Mouse (Mus musculus) stomach, embryonic 16.5 days (tissue): ENCODE results near the gene Dhx40. TPM values are rescaled to one million over a fixed set of nuclear protein-coding genes. Genes with fewer than 3 reads are reported as not detected.
"Not testable (repeated sequence)": the region's sequence is repeated elsewhere in the genome, so short reads cannot be mapped to it uniquely, and the experiment has no call there.

Experiments used
- ATAC-seq: fragments of 200-750 bp; cut with Nextera tagmentation; 2 replicates; pipeline ENCODE4 v1.8.0; 2017; ENCODE audit warnings: moderate number of reproducible peaks, moderate TSS enrichment; ENCODE audit not compliant: insufficient read depth, low FRiP score
- H3K27ac ChIP-seq: fragments of 300-500 bp; sonication (generic); 2 replicates; pipeline ENCODE4 v1.5.1; 2014; ENCODE audit warnings: low read length
- H3K27me3 ChIP-seq: fragments of 300-500 bp; sonication (generic); 2 replicates; pipeline ENCODE4 v1.6.1; 2014; ENCODE audit warnings: low read length, control low read depth, mixed read lengths; ENCODE audit not compliant: control insufficient read depth, insufficient read depth
- H3K36me3 ChIP-seq: fragments of 300-500 bp; sonication (generic); 2 replicates; pipeline ENCODE4 v1.6.1; 2014; ENCODE audit warnings: low read length; ENCODE audit not compliant: control insufficient read depth, insufficient read depth
- H3K4me1 ChIP-seq: fragments of 300-500 bp; sonication (generic); 2 replicates; pipeline ENCODE4 v1.6.1; 2014; ENCODE audit warnings: low read length, control low read depth, mixed read lengths; ENCODE audit not compliant: control insufficient read depth, insufficient read depth
- H3K4me2 ChIP-seq: fragments of 300-500 bp; sonication (generic); 2 replicates; pipeline ENCODE4 v1.6.1; 2014; ENCODE audit warnings: low read depth, low read length, mixed read lengths
- H3K4me3 ChIP-seq: fragments of 300-500 bp; sonication (generic); replicated peaks from 2 replicates; pipeline ENCODE4 v1.5.1; 2014; ENCODE audit warnings: mild to moderate bottlenecking, low read length
- H3K9ac ChIP-seq: fragments of 300-500 bp; sonication (generic); 2 replicates; pipeline ENCODE4 v1.6.1; 2014; ENCODE audit warnings: low read length
- H3K9me3 ChIP-seq: fragments of 300-500 bp; sonication (generic); replicated peaks from 2 replicates; pipeline ENCODE4 v1.6.1; 2016; ENCODE audit warnings: low read length, control low read depth; ENCODE audit not compliant: control insufficient read depth
- WGBS: fragments of 180-500 bp; shearing (Covaris S2); extraction: QIAGEN DNeasy Blood & Tissue Kit; methylation state at CpG from one replicate; pipeline ENCODE4 v1.1.7; 2014; 5-methylcytosine and 5-hydroxymethylcytosine counted together
- polyA plus RNA-seq: library from polyadenylated mRNA; unstranded; fragments of >200 nt; fragmentation: Nextera tagmentation; extraction: Ambion mirVana; gene quantifications from 2 replicates; pipeline ENCODE4 v1.2.1, GENCODE M21; 2015

Dhx40 gene
- polyA plus RNA-seq, 1 experiment from 2014 or later: 17.7 TPM

DNA sequence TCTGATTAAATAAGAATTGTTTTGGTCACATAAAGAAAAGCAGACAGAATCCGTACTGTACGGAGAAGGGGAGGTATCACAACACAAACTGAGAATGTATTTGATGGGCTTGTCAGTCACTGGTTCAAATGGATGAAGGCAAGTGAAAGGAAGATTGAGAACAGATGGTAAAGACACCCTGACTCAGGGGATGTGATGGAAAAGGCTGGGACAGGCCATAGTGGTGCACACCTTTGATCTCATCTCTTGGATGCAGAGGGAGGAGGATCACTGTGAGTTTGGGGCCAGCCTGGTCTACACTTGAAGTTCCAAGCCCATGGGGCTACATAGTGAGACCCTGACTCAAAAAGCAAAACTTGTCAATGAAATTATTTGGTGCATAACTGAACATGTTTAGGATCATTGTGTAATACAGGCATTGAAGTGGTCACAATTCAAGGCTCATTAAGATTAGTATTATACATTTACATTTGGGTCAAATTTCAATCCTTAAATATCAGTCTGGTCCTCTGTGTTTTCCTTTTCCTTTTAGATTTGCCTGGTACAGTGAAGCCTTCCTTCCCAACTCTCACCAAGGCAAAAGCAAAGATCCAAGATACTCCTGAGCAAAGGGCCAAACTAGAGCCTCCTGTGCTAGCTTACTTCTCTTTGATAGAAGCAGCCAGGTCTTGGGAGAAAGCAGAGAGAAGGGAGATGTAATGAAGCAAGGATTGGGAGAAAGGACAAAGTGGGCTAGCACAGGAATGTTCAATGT is 3.2 kb upstream of the Dhx40 start:
- Histone ChIP-seq H3K9ac (no peak overlapping the region), H3K4me1 (peaks cover 2% of the 10 kb centered on the region; the same call in 1 of the 2 replicates), H3K9me3 (no peaks in the 10 kb centered on the region), H3K4me2 (no peak overlapping the region), H3K27ac (no peak overlapping the region), H3K27me3 (no peaks in the 10 kb centered on the region), H3K36me3 (no peaks in the 10 kb centered on the region), H3K4me3 (no peak overlapping the region)
- 91% methylated on average over 2 of the region's 2 CpGs for WGBS
- no peak for ATAC-seq

DNA sequence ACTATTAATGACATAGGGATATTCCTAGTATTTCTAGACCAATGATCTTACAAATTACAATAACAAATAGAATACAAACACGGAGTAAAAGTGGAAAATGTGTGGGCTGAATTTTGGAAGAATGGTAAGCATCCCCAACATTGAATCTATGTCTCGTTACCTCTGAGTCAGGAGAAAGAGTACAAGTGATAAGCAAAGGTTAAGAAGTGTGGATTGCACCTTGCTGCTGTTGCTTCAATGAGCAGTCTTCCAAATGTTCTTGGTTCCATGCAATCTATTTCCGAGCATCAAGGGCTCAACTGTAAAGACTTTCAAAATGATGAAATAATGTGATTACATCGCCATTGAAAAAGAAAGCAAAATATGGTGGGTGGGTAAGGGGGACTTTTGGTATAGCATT is 2.3 kb upstream of the Dhx40 start:
- no peak overlapping the region for H3K4me3 ChIP-seq
- H3K4me1 ChIP-seq: peaks cover 2% of the 10 kb centered on the region; the same call in 1 of the 2 replicates
- H3K36me3 ChIP-seq: no peaks in the 10 kb centered on the region
- no peaks in the 10 kb centered on the region for H3K27me3 ChIP-seq
- no peak overlapping the region for H3K27ac ChIP-seq
- no peak overlapping the region for H3K9ac ChIP-seq
- ATAC-seq: no peak
- 67% methylated on average over 4 of the region's 4 CpGs for WGBS
- H3K4me2 ChIP-seq: no peak overlapping the region
- H3K9me3 ChIP-seq: no peaks in the 10 kb centered on the region

DNA sequence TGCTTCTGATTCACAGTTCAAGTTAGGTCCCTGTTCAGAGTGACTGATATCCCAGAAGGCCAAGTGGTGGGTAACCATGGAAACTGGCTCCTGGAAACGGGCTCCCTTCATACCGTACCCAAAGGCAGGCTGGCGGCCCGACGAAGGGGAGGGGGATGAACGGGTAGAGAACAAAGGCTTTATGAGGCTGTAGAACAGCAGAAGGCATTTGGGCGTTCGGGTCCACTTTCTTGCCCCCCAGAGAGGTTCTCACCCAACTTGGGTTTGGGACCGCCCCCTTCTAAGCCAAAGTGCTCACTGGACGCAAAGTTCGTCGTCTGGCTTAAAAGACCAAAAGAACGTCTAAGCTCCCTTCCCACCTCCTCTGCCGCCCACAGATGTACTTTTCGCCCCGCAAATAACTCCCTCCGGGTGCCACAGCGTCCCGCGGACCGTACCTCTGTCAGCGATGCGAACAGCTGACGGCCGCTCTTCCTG is 507 bp downstream of the Dhx40 start:
- Histone ChIP-seq H3K9ac (peak overlapping the region; percentile 85), H3K36me3 (0 out of 2 replicates have a peak, but pooled peaks cover 6% of the 10 kb centered on the region), H3K27me3 (no peaks in the 10 kb centered on the region), H3K4me3 (peak overlapping the region; percentile 100), H3K4me2 (peak overlapping the region; percentile 69), H3K4me1 (peaks cover 2% of the 10 kb centered on the region; the same call in 1 of the 2 replicates), H3K27ac (peak overlapping the region; percentile 73), H3K9me3 (no peaks in the 10 kb centered on the region)
- WGBS: under 1% methylated on average over 25 of the region's 25 CpGs
- ATAC-seq: peak; percentile 57; the same call in 1 of the 2 replicates

DNA sequence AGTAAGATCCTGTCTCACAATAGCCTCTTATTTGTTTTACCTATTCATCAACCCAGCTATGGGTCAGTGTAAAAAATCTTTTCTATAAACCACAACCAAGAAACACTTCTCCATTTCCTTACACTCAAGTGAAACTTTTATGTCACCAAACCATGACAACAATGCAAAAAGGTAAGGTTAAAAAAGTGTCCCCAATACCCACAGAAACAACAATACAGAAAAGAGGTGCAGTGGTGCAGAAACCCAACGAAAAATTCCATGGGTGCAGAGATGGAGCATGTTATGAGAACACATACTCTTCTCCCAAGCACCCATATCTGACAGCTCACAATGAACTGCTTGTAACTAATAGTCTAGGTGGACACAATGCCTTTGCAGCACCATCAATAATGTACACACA is 13.4 kb downstream of the Dhx40 start:
- H3K9ac ChIP-seq: no peak overlapping the region
- H3K27ac ChIP-seq: no peak overlapping the region
- H3K27me3 ChIP-seq: no peaks in the 10 kb centered on the region
- no peaks in the 10 kb centered on the region for H3K9me3 ChIP-seq
- no peak overlapping the region for H3K4me3 ChIP-seq
- peaks cover 5% of the 10 kb centered on the region for H3K36me3 ChIP-seq
- H3K4me1 ChIP-seq: no peaks in the 10 kb centered on the region
- 77% methylated on average over 1 of the region's 1 CpGs for WGBS
- ATAC-seq: no peak
- H3K4me2 ChIP-seq: no peak overlapping the region

DNA sequence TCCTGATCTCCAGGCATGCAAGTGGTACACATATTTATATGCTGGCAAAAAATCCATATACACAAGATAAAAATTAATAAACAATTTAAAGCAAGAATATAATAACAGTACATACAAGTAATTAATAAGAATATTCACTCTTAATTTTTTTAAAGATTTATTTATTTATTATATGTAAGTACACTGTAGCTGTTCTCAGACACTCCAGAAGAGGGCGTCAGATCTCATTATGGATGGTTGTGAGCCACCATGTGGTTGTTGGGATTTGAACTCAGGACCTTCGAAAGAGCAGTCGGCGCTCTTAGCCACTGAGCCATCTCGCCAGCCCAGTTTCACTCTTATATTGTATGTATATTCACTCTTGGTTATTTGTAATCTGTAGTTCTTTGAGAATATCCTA is 20.1 kb downstream of the Dhx40 start:
- not testable (repeated sequence) for H3K9me3 ChIP-seq, H3K4me3 ChIP-seq, ATAC-seq, H3K4me1 ChIP-seq, H3K4me2 ChIP-seq, H3K36me3 ChIP-seq, H3K9ac ChIP-seq, H3K27me3 ChIP-seq, H3K27ac ChIP-seq
- WGBS: 95% methylated on average over 5 of the region's 5 CpGs

DNA sequence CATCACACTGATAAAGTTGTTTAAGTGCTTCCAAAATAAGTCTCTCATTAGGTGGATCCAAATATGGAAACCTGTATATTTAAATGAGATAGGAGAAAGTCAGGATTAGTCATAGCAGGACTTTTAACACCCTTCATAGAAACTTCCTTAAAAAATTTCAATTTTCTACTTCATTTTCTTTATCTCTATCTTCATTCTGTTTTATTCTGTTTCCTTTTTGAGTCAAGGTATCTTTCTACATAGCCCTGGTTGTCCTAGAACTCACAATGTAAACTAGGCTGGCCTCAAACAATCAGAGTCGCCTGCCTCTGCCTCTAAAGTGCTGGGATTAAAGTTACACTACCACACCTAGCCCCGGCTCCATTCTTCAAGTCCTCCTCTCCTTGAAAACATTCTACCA is 21.8 kb downstream of the Dhx40 start:
- ATAC-seq: no peak
- H3K9ac ChIP-seq: no peak overlapping the region
- H3K4me2 ChIP-seq: no peak overlapping the region
- 86% methylated on average over 2 of the region's 2 CpGs for WGBS
- H3K4me3 ChIP-seq: no peak overlapping the region
- H3K36me3 ChIP-seq: peaks cover 4% of the 10 kb centered on the region; the same call in 1 of the 2 replicates
- H3K4me1 ChIP-seq: no peaks in the 10 kb centered on the region
- no peak overlapping the region for H3K27ac ChIP-seq
- H3K27me3 ChIP-seq: no peaks in the 10 kb centered on the region
- H3K9me3 ChIP-seq: no peaks in the 10 kb centered on the region

DNA sequence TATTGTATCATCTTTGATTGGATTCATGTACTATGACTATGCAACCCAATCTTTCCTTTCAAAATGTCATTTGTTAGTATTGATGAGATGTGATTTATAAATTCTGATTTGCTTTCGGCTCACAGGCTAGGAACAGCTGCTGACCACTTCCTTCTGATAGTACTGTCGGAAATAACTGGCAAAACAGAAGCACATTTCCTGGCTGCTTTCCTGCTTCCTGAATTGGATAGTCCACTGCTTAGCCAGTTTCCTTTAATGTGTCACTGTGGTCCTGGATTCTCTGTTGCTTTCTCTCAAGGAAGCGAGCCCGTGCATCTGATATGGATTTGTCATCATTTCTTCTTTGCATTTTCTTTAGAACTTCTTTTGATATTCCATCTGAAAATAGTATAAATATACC is 37.7 kb downstream of the Dhx40 start:
- Histone ChIP-seq H3K4me1 (no peaks in the 10 kb centered on the region), H3K27ac (no peak overlapping the region), H3K4me3 (no peak overlapping the region), H3K36me3 (0 out of 2 replicates have a peak, but pooled peaks cover 4% of the 10 kb centered on the region), H3K9me3 (no peaks in the 10 kb centered on the region), H3K9ac (no peak overlapping the region), H3K27me3 (no peaks in the 10 kb centered on the region), H3K4me2 (no peak overlapping the region)
- WGBS: 84% methylated on average over 4 of the region's 4 CpGs
- no peak for ATAC-seq

DNA sequence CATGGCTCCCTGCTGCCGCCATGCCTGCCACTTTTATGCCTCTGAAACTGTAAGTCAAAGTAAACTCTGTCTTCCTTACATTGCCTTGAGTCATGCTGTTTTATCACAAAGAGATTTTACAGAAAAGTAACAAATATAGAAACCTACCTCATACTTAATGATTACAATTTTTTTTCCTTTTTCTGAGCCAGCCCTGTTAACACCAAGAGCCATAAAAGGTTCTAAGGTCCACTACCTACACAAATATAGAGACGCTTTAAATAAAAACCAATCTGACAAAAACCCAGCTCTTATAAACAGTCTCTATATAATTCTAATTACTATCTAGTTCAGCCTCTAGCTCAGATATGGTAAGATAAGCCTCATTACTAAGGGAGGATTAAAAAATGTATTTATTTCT is 43.0 kb downstream of the Dhx40 start:
- 82% methylated on average over 2 of the region's 2 CpGs for WGBS

DNA sequence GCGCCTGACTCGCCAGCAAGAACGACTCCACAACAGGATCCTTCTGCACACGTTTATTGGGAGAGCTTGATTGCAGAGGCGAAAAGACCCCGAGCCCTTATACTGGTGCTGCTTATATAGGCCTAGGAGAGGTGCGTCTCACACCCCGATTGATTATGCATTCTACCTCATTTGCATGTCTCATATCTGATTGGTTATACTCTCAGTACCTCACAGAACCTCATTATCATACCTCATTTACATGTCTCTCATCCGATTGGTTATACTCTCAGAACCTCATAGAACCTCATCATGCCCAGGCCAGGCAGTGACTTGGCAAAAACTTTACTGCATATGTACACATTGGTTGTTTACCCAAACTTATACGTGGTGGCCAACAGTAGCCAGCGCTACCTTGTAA is 44.4 kb downstream of the Dhx40 start:
- H3K9me3 ChIP-seq, H3K27me3 ChIP-seq, H3K4me1 ChIP-seq, H3K4me3 ChIP-seq, H3K4me2 ChIP-seq, ATAC-seq, H3K27ac ChIP-seq, H3K36me3 ChIP-seq, H3K9ac ChIP-seq: not testable (repeated sequence)
- WGBS: 94% methylated on average over 11 of the region's 11 CpGs

More for the DNA sequence above, 43.0 kb downstream of the Dhx40 start:
- H3K9ac ChIP-seq: no peak overlapping the region
- H3K27ac ChIP-seq: no peak overlapping the region
- H3K4me3 ChIP-seq: no peak overlapping the region
- H3K27me3 ChIP-seq: no peaks in the 10 kb centered on the region
- H3K4me1 ChIP-seq: no peaks in the 10 kb centered on the region
- no peak for ATAC-seq
- H3K9me3 ChIP-seq: no peaks in the 10 kb centered on the region
- H3K4me2 ChIP-seq: no peak overlapping the region
- H3K36me3 ChIP-seq: no peaks in the 10 kb centered on the region
